12 mouse cellular contexts compared by ENCODE assay signal in the genomic region with DNA sequence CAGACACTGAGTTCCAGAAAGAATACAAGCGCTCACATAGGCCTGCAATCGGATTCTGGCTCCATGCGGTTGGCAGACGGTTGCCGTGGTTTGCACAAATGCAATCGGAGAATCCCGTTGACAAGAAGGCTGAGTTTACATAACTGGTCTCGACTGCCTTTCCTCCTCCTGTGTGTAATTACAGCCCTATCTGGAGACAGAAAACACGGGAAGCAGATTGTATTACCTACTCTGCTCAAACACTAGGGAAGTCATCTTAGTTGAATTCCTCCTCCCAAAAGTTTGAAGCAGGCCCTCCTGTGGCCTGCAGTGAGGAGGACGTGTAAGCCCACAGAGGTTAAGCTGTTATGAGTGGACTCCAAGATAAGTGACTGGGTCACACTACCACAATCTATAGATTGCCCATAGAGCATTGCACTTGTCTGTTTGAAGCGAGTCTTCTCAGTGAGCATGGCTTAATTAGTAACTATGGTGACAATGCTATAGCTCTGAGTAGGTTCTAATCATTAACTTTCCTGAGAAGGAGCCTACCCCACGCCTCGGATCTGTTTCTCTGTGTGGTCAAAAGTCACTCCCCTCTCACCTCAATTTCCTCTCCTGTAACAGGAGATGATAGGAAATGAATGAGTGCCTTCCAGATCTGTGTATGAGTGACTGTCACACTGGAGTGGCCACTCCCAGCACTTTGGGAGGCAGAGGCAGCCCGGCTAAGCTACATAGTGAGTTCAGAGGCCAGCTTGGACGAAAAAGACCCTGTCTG. TPM values are rescaled to one million over a fixed set of nuclear protein-coding genes. Genes with fewer than 3 reads are reported as not detected.
DNase-seq lines count a peak whose midpoint lies in the region; ATAC-seq lines count a peak whose summit lies in the region.
"Had no signal": no experiment of that assay in that cellular context is flagged by ENCODE, and none has a peak within 500 bp of the region (broad histone marks: within the 10 kb centered on the region; RNA-seq: fewer than 3 reads in every experiment).

No protein-coding gene starts in this region.

- no peaks in the 10 kb centered on the region for H3K36me3 ChIP-seq in midbrain, embryonic 12.5 days
- no peaks in the 10 kb centered on the region for H3K36me3 ChIP-seq in midbrain, embryonic 11.5 days (ENCODE audit: control insufficient read depth, insufficient read depth, low read length)
- H3K36me3 ChIP-seq in liver, embryonic 11.5 days (ENCODE audit: control insufficient read depth, insufficient read depth, low read length) = no peaks in the 10 kb centered on the region
- H3K36me3 ChIP-seq in heart, embryonic 12.5 days = no peaks in the 10 kb centered on the region
- H3K36me3 ChIP-seq: neural tube, embryonic 15.5 days had no signal

- no peak for DNase-seq in midbrain, embryonic 11.5 days (ENCODE audit: low spot score, missing footprints)
- DNase-seq in kidney, adult 11 months = peak; percentile 39
- DNase-seq in liver, embryonic 11.5 days (ENCODE audit: low spot score) = no peak
- DNase-seq in right cerebral cortex, postnatal 25 days = no peak
- no peak for DNase-seq in adrenal gland, adult 8-10 months
- no peak for DNase-seq in Muller cell, postnatal 12 days (ENCODE audit: inconsistent ontology term)
- DNase-seq: adrenal gland, adult 2 months; lung, postnatal 36 days had no signal

- WGBS in midbrain, embryonic 12.5 days = 61% methylated on average over 15 of the region's 15 CpGs
- 65% methylated on average over 15 of the region's 15 CpGs for WGBS in midbrain, embryonic 11.5 days
- 68% methylated on average over 15 of the region's 15 CpGs for WGBS in liver, embryonic 11.5 days
- WGBS in heart, embryonic 12.5 days = 71% methylated on average over 15 of the region's 15 CpGs

- no peak for ATAC-seq in midbrain, embryonic 12.5 days (ENCODE audit: low FRiP score, low read depth)
- ATAC-seq in midbrain, embryonic 11.5 days (ENCODE audit: low FRiP score) = no peak
- ATAC-seq in liver, embryonic 11.5 days (replicated peaks; ENCODE audit: low FRiP score) = peak; percentile 58
- no peak for ATAC-seq in heart, embryonic 12.5 days (ENCODE audit: insufficient number of reproducible peaks, low FRiP score)
- ATAC-seq: inflammation-experienced regulatory T-cells, adult 6 months had no signal

- peak overlapping the region; percentile 88 for H3K27ac ChIP-seq in midbrain, embryonic 12.5 days (replicated peaks)
- no peak overlapping the region for H3K27ac ChIP-seq in midbrain, embryonic 11.5 days (ENCODE audit: low read depth, low read length)
- peak overlapping the region; percentile 71 for H3K27ac ChIP-seq in liver, embryonic 11.5 days (ENCODE audit: low read depth, low read length)
- no peak overlapping the region for H3K27ac ChIP-seq in heart, embryonic 12.5 days (ENCODE audit: poor library complexity, severe bottlenecking)

- no peak overlapping the region for H3K9ac ChIP-seq in midbrain, embryonic 12.5 days (replicated peaks)
- no peak overlapping the region for H3K9ac ChIP-seq in midbrain, embryonic 11.5 days (ENCODE audit: low read length)
- no peak overlapping the region for H3K9ac ChIP-seq in liver, embryonic 11.5 days (ENCODE audit: low read depth, low read length)
- no peak overlapping the region for H3K9ac ChIP-seq in heart, embryonic 12.5 days
- H3K9ac ChIP-seq: neural tube, embryonic 15.5 days had no signal

- H3K4me1 ChIP-seq in midbrain, embryonic 12.5 days = peaks cover 31% of the 10 kb centered on the region
- H3K4me1 ChIP-seq in midbrain, embryonic 11.5 days (ENCODE audit: control insufficient read depth, insufficient read depth, low read length) = peaks cover 19% of the 10 kb centered on the region
- H3K4me1 ChIP-seq in liver, embryonic 11.5 days (replicated peaks; ENCODE audit: control insufficient read depth, insufficient read depth, low read length) = peaks cover 2% of the 10 kb centered on the region; the same call in 1 of the 2 replicates
- peaks cover 9% of the 10 kb centered on the region for H3K4me1 ChIP-seq in heart, embryonic 12.5 days (replicated peaks)

- no peak overlapping the region for H3K4me3 ChIP-seq in midbrain, embryonic 12.5 days
- no peak overlapping the region for H3K4me3 ChIP-seq in midbrain, embryonic 11.5 days (ENCODE audit: low read depth, low read length)
- no peak overlapping the region for H3K4me3 ChIP-seq in liver, embryonic 11.5 days (ENCODE audit: low read depth, low read length)
- H3K4me3 ChIP-seq in heart, embryonic 12.5 days = no peak overlapping the region
- H3K4me3 ChIP-seq: neural tube, embryonic 15.5 days had no signal

- no peak overlapping the region for H3K4me2 ChIP-seq in midbrain, embryonic 12.5 days (replicated peaks)
- H3K4me2 ChIP-seq in midbrain, embryonic 11.5 days = no peak overlapping the region
- H3K4me2 ChIP-seq in liver, embryonic 11.5 days = no peak overlapping the region
- H3K4me2 ChIP-seq in heart, embryonic 12.5 days = no peak overlapping the region
- H3K4me2 ChIP-seq: neural tube, embryonic 15.5 days had no signal

- H3K27me3 ChIP-seq in midbrain, embryonic 12.5 days = no peaks in the 10 kb centered on the region
- no peaks in the 10 kb centered on the region for H3K27me3 ChIP-seq in midbrain, embryonic 11.5 days (ENCODE audit: control insufficient read depth, insufficient read depth, low read length)
- H3K27me3 ChIP-seq in liver, embryonic 11.5 days (replicated peaks; ENCODE audit: control insufficient read depth, insufficient read depth, low read length) = no peaks in the 10 kb centered on the region
- no peaks in the 10 kb centered on the region for H3K27me3 ChIP-seq in heart, embryonic 12.5 days (replicated peaks)
- H3K27me3 ChIP-seq: neural tube, embryonic 15.5 days had no signal

- H3K9me3 ChIP-seq in midbrain, embryonic 12.5 days = no peaks in the 10 kb centered on the region
- H3K9me3 ChIP-seq in midbrain, embryonic 11.5 days (ENCODE audit: control insufficient read depth, low read length) = no peaks in the 10 kb centered on the region
- no peaks in the 10 kb centered on the region for H3K9me3 ChIP-seq in liver, embryonic 11.5 days (ENCODE audit: control insufficient read depth, low read length)
- no peaks in the 10 kb centered on the region; the same call in 1 of the 2 replicates for H3K9me3 ChIP-seq in heart, embryonic 12.5 days (replicated peaks)
- H3K9me3 ChIP-seq: neural tube, embryonic 15.5 days had no signal

RNA-seq across cellular contexts. Expression of a gene that starts 37.5 kb away (rescaled TPM):
- polyA plus RNA-seq in midbrain, embryonic 12.5 days (2016; fragmentation: Nextera tagmentation; extraction: Ambion mirVana) = 8.0 and 9.8 TPM in 2 replicates
- polyA plus RNA-seq in midbrain, embryonic 11.5 days (2014; fragmentation: Nextera tagmentation; extraction: Ambion mirVana) = 7.7 and 8.3 TPM in 2 replicates
- 7.2 TPM in 2 replicates for polyA plus RNA-seq in liver, embryonic 11.5 days (2014; fragmentation: Nextera tagmentation; extraction: Ambion mirVana)
- total RNA-seq in adrenal gland, adult 8-10 months (2022) = 1 to 10 TPM; 6.1 to 6.9 (median 6.4) TPM
- 5.3 and 6.0 TPM in 2 replicates for polyA plus RNA-seq in heart, embryonic 12.5 days (2016; fragmentation: Nextera tagmentation; extraction: Ambion mirVana)

Comparison
In these comparisons a context has a peak if more than half of its experiments do, and no peak if none do; other contexts are left out.
1. H3K27ac ChIP-seq: peak in midbrain, embryonic 12.5 days (single experiment) and liver, embryonic 11.5 days (single experiment); none in midbrain, embryonic 11.5 days (single experiment) and heart, embryonic 12.5 days (single experiment).